Mouse (Mus musculus): ENCODE results near the gene Nova2. TPM values are rescaled to one million over a fixed set of nuclear protein-coding genes. Genes with fewer than 3 reads are reported as not detected.

Nova2 gene
- polyA plus RNA-seq, 1 experiment from 2014 or later, result 3.9 TPM

GRCm38 (mm10) chr7:18902486-18902885 is 23.2 kb upstream of the Nova2 start:
- H3K36me3 ChIP-seq, result peaks cover 73% of the 10 kb centered on the region
- DNase-seq (ENCODE audit: low spot score), result no peak

GRCm38 (mm10) chr7:18904971-18905370 is 20.7 kb upstream of the Nova2 start:
- Histone ChIP-seq H3K36me3 (peaks cover 50% of the 10 kb centered on the region), H3K9me3 (replicated peaks) (no peaks in the 10 kb centered on the region), H3K4me3 (no peak overlapping the region), H3K27ac (replicated peaks) (no peak overlapping the region), H3K27me3 (ENCODE audit: low read depth, poor library complexity, severe bottlenecking) (no peaks in the 10 kb centered on the region), H3K4me1 (peaks cover 24% of the 10 kb centered on the region)
- DNase-seq (ENCODE audit: low spot score), result no peak
- WGBS, result 73% methylated on average over 3 of the region's 3 CpGs

More at GRCm38 (mm10) chr7:18902486-18902885, 23.2 kb upstream of the Nova2 start:
- H3K4me1 ChIP-seq, result 0 out of 2 replicates have a peak, but pooled peaks cover under 1% of the 10 kb centered on the region
- H3K27ac ChIP-seq (replicated peaks), result no peak overlapping the region
- H3K4me3 ChIP-seq, result no peak overlapping the region
- no peaks in the 10 kb centered on the region for H3K9me3 ChIP-seq (replicated peaks)
- H3K27me3 ChIP-seq (ENCODE audit: low read depth, poor library complexity, severe bottlenecking), result no peaks in the 10 kb centered on the region
- 85% methylated on average over 3 of the region's 3 CpGs for WGBS

- H3K4me1 ChIP-seq, result peaks cover 34% of the 10 kb centered on the region
- H3K27ac ChIP-seq (replicated peaks), result peak overlapping the region; percentile 81
- peaks cover 10% of the 10 kb centered on the region; the same call in 1 of the 2 replicates for H3K36me3 ChIP-seq
- 8% methylated on average over 17 of the region's 17 CpGs for WGBS
- H3K4me3 ChIP-seq, result peak overlapping the region; percentile 76
- no peaks in the 10 kb centered on the region for H3K9me3 ChIP-seq (replicated peaks)
- no peak for DNase-seq (ENCODE audit: low spot score)
- no peaks in the 10 kb centered on the region for H3K27me3 ChIP-seq (ENCODE audit: low read depth, poor library complexity, severe bottlenecking)
These were observed 15.9 kb upstream of the Nova2 start for GRCm38 (mm10) chr7:18909797-18910196.

GRCm38 (mm10) chr7:18910241-18910831 is 15.4 kb upstream of the Nova2 start, which contains the start of gene Ccdc61:
Gene Ccdc61 (minus strand): TSS chr7:18910415.
- DNase-seq (ENCODE audit: low spot score), result peak; percentile 95
- peak within 1 kb of the TSS; percentile 81 for H3K27ac ChIP-seq (replicated peaks)
- WGBS, result under 1% methylated on average over 33 of the region's 33 CpGs
- H3K9me3 ChIP-seq (replicated peaks), result no peaks in the 10 kb centered on the region
- H3K27me3 ChIP-seq (ENCODE audit: low read depth, poor library complexity, severe bottlenecking), result no peaks in the 10 kb centered on the region
- peak within 1 kb of the TSS; percentile 76 for H3K4me3 ChIP-seq
- peaks cover 34% of the 10 kb centered on the region for H3K4me1 ChIP-seq
- H3K36me3 ChIP-seq, result peaks cover 10% of the 10 kb centered on the region; the same call in 1 of the 2 replicates

- Histone ChIP-seq H3K27me3 (ENCODE audit: low read depth, poor library complexity, severe bottlenecking) (no peaks in the 10 kb centered on the region), H3K27ac (replicated peaks) (no peak overlapping the region), H3K4me1 (peaks cover 9% of the 10 kb centered on the region), H3K9me3 (replicated peaks) (no peaks in the 10 kb centered on the region), H3K4me3 (no peak overlapping the region), H3K36me3 (no peaks in the 10 kb centered on the region)
- no peak for DNase-seq (ENCODE audit: low spot score)
- WGBS, result 71% methylated on average over 4 of the region's 4 CpGs
These were observed 9.4 kb upstream of the Nova2 start for GRCm38 (mm10) chr7:18916254-18916653.

GRCm38 (mm10) chr7:18917931-18918330 is 7.8 kb upstream of the Nova2 start:
- 72% methylated on average over 3 of the region's 3 CpGs for WGBS
- DNase-seq (ENCODE audit: low spot score), result no peak
- H3K27me3 ChIP-seq (ENCODE audit: low read depth, poor library complexity, severe bottlenecking), result no peaks in the 10 kb centered on the region

GRCm38 (mm10) chr7:18921069-18921468 is 4.6 kb upstream of the Nova2 start:
- peak; percentile 60 for DNase-seq (ENCODE audit: low spot score)
- whole genome bisulfite sequencing, result 2% methylated on average over 12 of the region's 12 CpGs
- H3K27me3 ChIP-seq (ENCODE audit: low read depth, poor library complexity, severe bottlenecking), result 0 out of 2 replicates have a peak, but pooled peaks cover 3% of the 10 kb centered on the region
- H3K4me3 ChIP-seq, result peak overlapping the region; percentile 36
- no peaks in the 10 kb centered on the region for H3K9me3 ChIP-seq (replicated peaks)
- peak overlapping the region; percentile 99 for H3K27ac ChIP-seq (replicated peaks)
- H3K36me3 ChIP-seq, result no peaks in the 10 kb centered on the region
- H3K4me1 ChIP-seq, result peaks cover 52% of the 10 kb centered on the region

More at GRCm38 (mm10) chr7:18917931-18918330, 7.8 kb upstream of the Nova2 start:
- H3K4me3 ChIP-seq, result no peak overlapping the region
- no peaks in the 10 kb centered on the region for H3K36me3 ChIP-seq
- H3K27ac ChIP-seq (replicated peaks), result no peak overlapping the region
- no peaks in the 10 kb centered on the region for H3K9me3 ChIP-seq (replicated peaks)
- H3K4me1 ChIP-seq, result peaks cover 23% of the 10 kb centered on the region

- Histone ChIP-seq H3K4me3 (peak overlapping the region; percentile 35; the same call in 1 of the 2 replicates), H3K9me3 (replicated peaks) (no peaks in the 10 kb centered on the region), H3K4me1 (peaks cover 69% of the 10 kb centered on the region), H3K27ac (replicated peaks) (peak overlapping the region; percentile 99), H3K36me3 (0 out of 2 replicates have a peak, but pooled peaks cover under 1% of the 10 kb centered on the region), H3K27me3 (ENCODE audit: low read depth, poor library complexity, severe bottlenecking) (0 out of 2 replicates have a peak, but pooled peaks cover 9% of the 10 kb centered on the region)
- WGBS, result 35% methylated on average over 5 of the region's 5 CpGs
- peak; percentile 62 for DNase-seq (ENCODE audit: low spot score)
These were observed 2.9 kb upstream of the Nova2 start for GRCm38 (mm10) chr7:18922807-18923206.

GRCm38 (mm10) chr7:18923267-18923666 is 2.4 kb upstream of the Nova2 start:
- no peaks in the 10 kb centered on the region for H3K9me3 ChIP-seq (replicated peaks)
- H3K27ac ChIP-seq (replicated peaks), result peak overlapping the region; percentile 99
- WGBS, result 66% methylated on average over 11 of the region's 11 CpGs
- peak overlapping the region; percentile 35 for H3K4me3 ChIP-seq
- H3K4me1 ChIP-seq, result peaks cover 74% of the 10 kb centered on the region
- H3K27me3 ChIP-seq (ENCODE audit: low read depth, poor library complexity, severe bottlenecking), result 0 out of 2 replicates have a peak, but pooled peaks cover 9% of the 10 kb centered on the region
- 0 out of 2 replicates have a peak, but pooled peaks cover 3% of the 10 kb centered on the region for H3K36me3 ChIP-seq
- DNase-seq (ENCODE audit: low spot score), result no peak

GRCm38 (mm10) chr7:18923711-18924191 is 1.9 kb upstream of the Nova2 start:
- 17% methylated on average over 4 of the region's 4 CpGs for WGBS
- Histone ChIP-seq H3K9me3 (replicated peaks) (no peaks in the 10 kb centered on the region), H3K27me3 (ENCODE audit: low read depth, poor library complexity, severe bottlenecking) (0 out of 2 replicates have a peak, but pooled peaks cover 9% of the 10 kb centered on the region), H3K4me3 (peak overlapping the region; percentile 35; the same call in 1 of the 2 replicates), H3K27ac (replicated peaks) (peak overlapping the region; percentile 99), H3K4me1 (peaks cover 76% of the 10 kb centered on the region), H3K36me3 (peaks cover 3% of the 10 kb centered on the region; the same call in 1 of the 2 replicates)
- peak; percentile 73 for DNase-seq (ENCODE audit: low spot score)

- 0 out of 2 replicates have a peak, but pooled peaks cover 9% of the 10 kb centered on the region for H3K27me3 ChIP-seq (ENCODE audit: low read depth, poor library complexity, severe bottlenecking)
- no peak for DNase-seq (ENCODE audit: low spot score)
- H3K4me3 ChIP-seq, result peak overlapping the region; percentile 35; the same call in 1 of the 2 replicates
- H3K9me3 ChIP-seq (replicated peaks), result no peaks in the 10 kb centered on the region
- peaks cover 3% of the 10 kb centered on the region; the same call in 1 of the 2 replicates for H3K36me3 ChIP-seq
- peaks cover 81% of the 10 kb centered on the region for H3K4me1 ChIP-seq
- 11% methylated on average over 8 of the region's 8 CpGs for WGBS
- H3K27ac ChIP-seq (replicated peaks), result peak overlapping the region; percentile 99
These were observed 1.4 kb upstream of the Nova2 start for GRCm38 (mm10) chr7:18924321-18924720.

GRCm38 (mm10) chr7:18926041-18926790 is 528 bp downstream of the Nova2 start:
- peaks cover 82% of the 10 kb centered on the region for H3K4me1 ChIP-seq

More at GRCm38 (mm10) chr7:18926041-18926790, 528 bp downstream of the Nova2 start:
- Histone ChIP-seq H3K4me3 (peak overlapping the region; percentile 99), H3K9me3 (replicated peaks) (no peaks in the 10 kb centered on the region), H3K36me3 (peaks cover 3% of the 10 kb centered on the region; the same call in 1 of the 2 replicates), H3K27me3 (ENCODE audit: low read depth, poor library complexity, severe bottlenecking) (0 out of 2 replicates have a peak, but pooled peaks cover 9% of the 10 kb centered on the region), H3K27ac (replicated peaks) (peak overlapping the region; percentile 99)
- 2% methylated on average over 37 of the region's 42 CpGs for WGBS
- peak; percentile 51 for DNase-seq (ENCODE audit: low spot score)

Data from midbrain, embryonic 10.5 days (tissue).